Mouse (Mus musculus): ENCODE data around the gene Rsph1. TPM values are rescaled to one million over a fixed set of nuclear protein-coding genes. Genes with fewer than 3 reads are reported as not detected.

Gene Rsph1
- polyA plus RNA-seq, 1 experiment from 2014 or later = 1.7 TPM

DNA sequence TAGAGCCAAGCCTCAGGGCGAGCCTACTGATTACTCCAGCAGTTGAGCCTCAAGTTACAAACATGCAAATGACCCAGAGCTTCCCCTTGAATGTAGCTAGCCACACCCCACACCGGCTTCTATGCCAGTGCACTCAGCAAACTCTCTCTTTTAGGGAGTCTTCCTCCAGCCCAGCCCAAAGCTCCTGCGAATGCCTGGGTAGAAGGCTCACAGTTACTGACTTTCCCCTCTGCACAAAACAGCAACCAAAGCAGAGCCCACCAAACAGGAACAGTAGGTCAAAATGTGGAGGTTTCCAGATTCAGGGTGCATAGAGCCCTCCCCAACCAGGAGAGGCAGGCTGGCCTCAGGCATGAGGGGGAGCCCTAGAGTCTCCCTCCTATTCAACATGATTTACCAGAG lies 12.0 kb downstream of the Rsph1 start:
- Histone ChIP-seq H3K9me3 (ENCODE audit: control insufficient read depth, low read length) (no peaks in the 10 kb centered on the region), H3K27ac (ENCODE audit: low read depth, low read length) (no peak overlapping the region), H3K4me1 (ENCODE audit: control insufficient read depth, insufficient read depth, low read length) (no peaks in the 10 kb centered on the region), H3K9ac (ENCODE audit: low read length) (no peak overlapping the region), H3K27me3 (ENCODE audit: control insufficient read depth, insufficient read depth, low read length) (no peaks in the 10 kb centered on the region), H3K36me3 (ENCODE audit: control insufficient read depth, insufficient read depth, low read length) (no peaks in the 10 kb centered on the region), H3K4me3 (ENCODE audit: low read depth, low read length) (no peak overlapping the region), H3K4me2 (no peak overlapping the region)
- 16% methylated on average over 3 of the region's 3 CpGs for WGBS
- DNase-seq (ENCODE audit: low spot score, missing footprints) (no peak), ATAC-seq (ENCODE audit: low FRiP score) (no peak)

DNA sequence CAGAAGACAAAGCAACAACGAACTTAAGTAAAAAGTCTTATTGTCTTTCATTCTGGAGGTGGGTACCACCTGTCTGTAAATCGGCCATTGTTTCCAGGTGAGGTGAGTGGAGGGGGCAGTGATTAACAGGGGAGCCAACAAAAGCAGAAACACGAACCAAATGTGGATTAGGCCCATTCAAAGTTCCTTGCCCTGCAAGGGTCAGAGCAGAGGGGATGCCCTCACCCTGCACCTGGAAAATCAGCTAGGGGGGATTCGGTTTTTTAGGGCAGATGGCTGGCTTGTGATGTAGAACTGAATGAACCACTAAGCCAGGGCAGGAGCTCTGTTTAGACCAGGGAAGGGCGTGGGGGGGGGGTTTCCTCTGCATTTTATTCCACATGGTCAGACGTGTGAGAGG lies 12.8 kb downstream of the Rsph1 start:
- 52% methylated on average over 6 of the region's 6 CpGs for WGBS
- Histone ChIP-seq H3K27me3 (ENCODE audit: control insufficient read depth, insufficient read depth, low read length) (no peaks in the 10 kb centered on the region), H3K9me3 (ENCODE audit: control insufficient read depth, low read length) (no peaks in the 10 kb centered on the region), H3K4me2 (no peak overlapping the region), H3K27ac (ENCODE audit: low read depth, low read length) (no peak overlapping the region), H3K36me3 (ENCODE audit: control insufficient read depth, insufficient read depth, low read length) (no peaks in the 10 kb centered on the region), H3K9ac (ENCODE audit: low read length) (no peak overlapping the region), H3K4me3 (ENCODE audit: low read depth, low read length) (no peak overlapping the region), H3K4me1 (ENCODE audit: control insufficient read depth, insufficient read depth, low read length) (no peaks in the 10 kb centered on the region)
- DNase-seq (ENCODE audit: low spot score, missing footprints) (no peak), ATAC-seq (ENCODE audit: low FRiP score) (no peak)

DNA sequence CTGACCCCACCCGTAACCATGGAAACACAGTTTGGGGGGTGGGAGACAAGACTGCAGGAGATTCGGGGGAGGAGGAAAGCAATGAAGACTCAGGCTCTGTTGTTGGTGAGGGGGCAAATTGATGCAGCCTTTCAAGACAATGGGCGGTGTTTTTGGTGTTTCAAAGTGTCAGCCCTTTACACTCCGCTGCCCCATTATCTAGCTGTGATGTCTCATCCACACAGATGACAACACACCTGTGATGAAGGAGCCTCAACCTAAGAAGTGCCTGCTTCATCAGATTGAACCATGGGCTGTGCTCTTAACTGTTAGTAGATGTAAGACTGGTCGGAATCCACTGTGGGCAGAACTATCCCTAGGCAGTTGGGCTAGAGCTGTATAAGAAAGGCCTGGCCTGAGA lies 13.4 kb downstream of the Rsph1 start:
- 88% methylated on average over 5 of the region's 5 CpGs for WGBS
- Histone ChIP-seq H3K4me3 (ENCODE audit: low read depth, low read length) (no peak overlapping the region), H3K4me2 (no peak overlapping the region), H3K27ac (ENCODE audit: low read depth, low read length) (no peak overlapping the region), H3K9ac (ENCODE audit: low read length) (no peak overlapping the region), H3K36me3 (ENCODE audit: control insufficient read depth, insufficient read depth, low read length) (no peaks in the 10 kb centered on the region), H3K9me3 (ENCODE audit: control insufficient read depth, low read length) (no peaks in the 10 kb centered on the region), H3K4me1 (ENCODE audit: control insufficient read depth, insufficient read depth, low read length) (no peaks in the 10 kb centered on the region), H3K27me3 (ENCODE audit: control insufficient read depth, insufficient read depth, low read length) (no peaks in the 10 kb centered on the region)
- ATAC-seq (ENCODE audit: low FRiP score) = no peak
- no peak for DNase-seq (ENCODE audit: low spot score, missing footprints)

DNA sequence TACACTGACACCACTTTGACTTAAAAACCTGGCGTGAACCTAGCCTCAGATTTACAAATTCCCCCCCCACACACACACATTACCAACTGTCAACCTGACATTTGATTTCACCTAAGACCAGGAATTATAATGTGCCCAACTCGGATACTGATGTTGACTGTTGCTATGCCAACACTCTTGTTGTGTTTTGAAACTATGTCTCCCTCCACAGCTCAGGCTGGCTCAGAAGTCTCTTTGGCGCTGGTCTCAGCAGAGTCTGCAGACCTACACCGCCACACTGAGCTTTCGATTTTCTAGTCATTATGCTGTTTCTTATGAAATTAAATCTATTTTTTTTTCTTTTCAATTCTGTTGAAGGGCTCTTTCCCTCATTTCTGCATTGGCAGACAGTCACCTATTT lies 14.5 kb downstream of the Rsph1 start:
- ATAC-seq (ENCODE audit: low FRiP score) (no peak), DNase-seq (ENCODE audit: low spot score, missing footprints) (no peak)
- WGBS = 77% methylated on average over 5 of the region's 5 CpGs

DNA sequence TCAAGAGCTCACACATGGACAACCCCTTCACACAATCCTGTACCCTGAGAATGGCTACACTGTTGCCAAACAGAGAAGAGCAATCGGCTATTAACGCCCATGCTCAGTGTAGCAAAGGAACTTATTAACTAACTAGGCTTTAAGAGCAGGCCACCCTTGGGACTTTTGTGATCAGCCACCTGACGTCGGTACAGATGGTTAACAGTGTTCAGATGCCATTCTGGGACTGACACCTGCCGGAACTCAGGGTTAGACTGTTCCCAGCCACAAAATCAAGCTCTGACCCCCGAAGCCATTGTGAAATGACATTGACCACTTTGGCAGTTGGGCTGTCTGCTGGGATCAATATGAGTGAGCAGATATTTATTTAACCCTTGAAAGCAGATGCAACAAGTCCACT lies 15.8 kb downstream of the Rsph1 start:
- 91% methylated on average over 6 of the region's 6 CpGs for WGBS
- no peaks in the 10 kb centered on the region for H3K36me3 ChIP-seq (ENCODE audit: control insufficient read depth, insufficient read depth, low read length)
- DNase-seq (ENCODE audit: low spot score, missing footprints) (no peak), ATAC-seq (ENCODE audit: low FRiP score) (no peak)
- no peak overlapping the region for H3K4me2 ChIP-seq
- no peaks in the 10 kb centered on the region for H3K4me1 ChIP-seq (ENCODE audit: control insufficient read depth, insufficient read depth, low read length)
- no peak overlapping the region for H3K27ac ChIP-seq (ENCODE audit: low read depth, low read length)
- H3K4me3 ChIP-seq (ENCODE audit: low read depth, low read length) = no peak overlapping the region
- H3K9me3 ChIP-seq (ENCODE audit: control insufficient read depth, low read length) = no peaks in the 10 kb centered on the region
- no peaks in the 10 kb centered on the region for H3K27me3 ChIP-seq (ENCODE audit: control insufficient read depth, insufficient read depth, low read length)
- no peak overlapping the region for H3K9ac ChIP-seq (ENCODE audit: low read length)

More for the DNA sequence above, 14.5 kb downstream of the Rsph1 start:
- no peaks in the 10 kb centered on the region for H3K4me1 ChIP-seq (ENCODE audit: control insufficient read depth, insufficient read depth, low read length)
- H3K9ac ChIP-seq (ENCODE audit: low read length) = no peak overlapping the region
- no peak overlapping the region for H3K4me2 ChIP-seq
- H3K27me3 ChIP-seq (ENCODE audit: control insufficient read depth, insufficient read depth, low read length) = no peaks in the 10 kb centered on the region
- no peaks in the 10 kb centered on the region for H3K9me3 ChIP-seq (ENCODE audit: control insufficient read depth, low read length)
- no peak overlapping the region for H3K4me3 ChIP-seq (ENCODE audit: low read depth, low read length)
- no peaks in the 10 kb centered on the region for H3K36me3 ChIP-seq (ENCODE audit: control insufficient read depth, insufficient read depth, low read length)
- no peak overlapping the region for H3K27ac ChIP-seq (ENCODE audit: low read depth, low read length)

DNA sequence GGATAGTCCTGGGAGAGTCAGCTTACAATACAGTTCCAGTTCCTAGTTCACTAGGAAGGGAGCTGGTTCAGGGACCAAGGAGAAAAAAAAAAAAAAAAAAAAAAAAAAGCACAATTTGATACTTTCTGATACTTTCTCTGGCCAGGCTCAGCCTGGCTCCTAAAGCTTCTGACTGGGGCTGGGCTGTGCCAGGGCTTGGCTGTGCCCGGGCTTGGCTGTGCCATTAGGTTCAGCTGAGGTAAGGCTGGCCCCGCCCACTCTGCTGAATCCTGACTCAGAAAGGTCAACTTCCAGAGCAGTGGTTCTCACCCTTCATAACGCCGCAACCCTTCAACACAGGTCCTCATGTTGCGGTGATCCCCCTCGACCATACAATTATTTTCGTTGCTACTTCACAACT lies 16.8 kb downstream of the Rsph1 start:
- no peaks in the 10 kb centered on the region for H3K36me3 ChIP-seq (ENCODE audit: control insufficient read depth, insufficient read depth, low read length)
- DNase-seq (ENCODE audit: low spot score, missing footprints) (no peak), ATAC-seq (ENCODE audit: low FRiP score) (no peak)
- no peak overlapping the region for H3K4me2 ChIP-seq
- no peaks in the 10 kb centered on the region for H3K27me3 ChIP-seq (ENCODE audit: control insufficient read depth, insufficient read depth, low read length)
- no peak overlapping the region for H3K9ac ChIP-seq (ENCODE audit: low read length)
- no peak overlapping the region for H3K27ac ChIP-seq (ENCODE audit: low read depth, low read length)
- H3K9me3 ChIP-seq (ENCODE audit: control insufficient read depth, low read length) = no peaks in the 10 kb centered on the region
- 89% methylated on average over 7 of the region's 7 CpGs for WGBS
- H3K4me3 ChIP-seq (ENCODE audit: low read depth, low read length) = no peak overlapping the region
- no peaks in the 10 kb centered on the region for H3K4me1 ChIP-seq (ENCODE audit: control insufficient read depth, insufficient read depth, low read length)

DNA sequence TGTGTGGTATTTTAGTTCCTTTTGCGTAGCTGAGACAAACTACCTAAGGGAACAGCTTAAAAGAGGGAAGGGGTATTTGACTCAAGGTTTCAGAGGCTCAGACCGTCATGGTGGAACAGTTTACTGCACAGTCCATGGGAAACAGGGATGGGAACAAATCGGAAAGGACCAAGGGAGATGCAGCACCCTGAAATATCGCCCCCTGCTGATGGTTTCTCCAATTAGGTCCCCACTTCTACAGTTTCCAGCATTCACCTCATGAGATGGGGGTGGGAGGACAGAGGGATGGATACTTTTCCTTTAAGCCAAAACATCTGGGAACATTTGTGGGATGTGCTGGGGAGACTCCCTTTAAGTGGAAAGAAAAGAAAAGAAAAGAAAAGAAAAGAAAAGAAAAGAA lies 17.4 kb downstream of the Rsph1 start:
- WGBS = 72% methylated on average over 4 of the region's 4 CpGs
- no peak overlapping the region for H3K4me2 ChIP-seq
- no peak overlapping the region for H3K27ac ChIP-seq (ENCODE audit: low read depth, low read length)
- H3K4me3 ChIP-seq (ENCODE audit: low read depth, low read length) = no peak overlapping the region
- no peaks in the 10 kb centered on the region for H3K27me3 ChIP-seq (ENCODE audit: control insufficient read depth, insufficient read depth, low read length)
- no peaks in the 10 kb centered on the region for H3K36me3 ChIP-seq (ENCODE audit: control insufficient read depth, insufficient read depth, low read length)
- no peak for DNase-seq (ENCODE audit: low spot score, missing footprints)
- H3K9me3 ChIP-seq (ENCODE audit: control insufficient read depth, low read length) = no peaks in the 10 kb centered on the region
- H3K9ac ChIP-seq (ENCODE audit: low read length) = no peak overlapping the region
- no peak for ATAC-seq (ENCODE audit: low FRiP score)
- no peaks in the 10 kb centered on the region for H3K4me1 ChIP-seq (ENCODE audit: control insufficient read depth, insufficient read depth, low read length)

DNA sequence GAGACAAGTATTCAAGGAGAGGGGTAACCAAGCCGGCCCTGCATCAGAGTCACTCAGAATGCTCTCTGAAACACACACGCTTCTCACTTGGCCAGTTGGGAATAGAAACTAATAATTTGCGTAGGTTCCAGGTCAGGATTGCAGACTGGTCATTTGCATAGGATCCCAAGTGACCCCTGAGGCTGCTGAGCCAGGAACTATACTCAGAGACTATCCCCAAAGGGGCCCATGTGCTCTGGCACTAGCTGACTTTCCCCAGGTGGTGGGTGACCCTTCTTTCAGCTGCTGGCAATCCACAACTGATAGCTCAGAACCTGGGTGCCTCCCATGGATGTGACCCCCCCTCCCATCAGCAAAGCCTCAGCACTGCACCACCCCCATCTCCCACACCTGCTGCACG lies 18.0 kb downstream of the Rsph1 start:
- Histone ChIP-seq H3K36me3 (ENCODE audit: control insufficient read depth, insufficient read depth, low read length) (no peaks in the 10 kb centered on the region), H3K4me1 (ENCODE audit: control insufficient read depth, insufficient read depth, low read length) (no peaks in the 10 kb centered on the region), H3K9me3 (ENCODE audit: control insufficient read depth, low read length) (no peaks in the 10 kb centered on the region), H3K9ac (ENCODE audit: low read length) (no peak overlapping the region), H3K4me3 (ENCODE audit: low read depth, low read length) (no peak overlapping the region), H3K27me3 (ENCODE audit: control insufficient read depth, insufficient read depth, low read length) (no peaks in the 10 kb centered on the region), H3K27ac (ENCODE audit: low read depth, low read length) (no peak overlapping the region), H3K4me2 (no peak overlapping the region)
- no peak for ATAC-seq (ENCODE audit: low FRiP score)
- 80% methylated on average over 4 of the region's 4 CpGs for WGBS
- DNase-seq (ENCODE audit: low spot score, missing footprints) = no peak

DNA sequence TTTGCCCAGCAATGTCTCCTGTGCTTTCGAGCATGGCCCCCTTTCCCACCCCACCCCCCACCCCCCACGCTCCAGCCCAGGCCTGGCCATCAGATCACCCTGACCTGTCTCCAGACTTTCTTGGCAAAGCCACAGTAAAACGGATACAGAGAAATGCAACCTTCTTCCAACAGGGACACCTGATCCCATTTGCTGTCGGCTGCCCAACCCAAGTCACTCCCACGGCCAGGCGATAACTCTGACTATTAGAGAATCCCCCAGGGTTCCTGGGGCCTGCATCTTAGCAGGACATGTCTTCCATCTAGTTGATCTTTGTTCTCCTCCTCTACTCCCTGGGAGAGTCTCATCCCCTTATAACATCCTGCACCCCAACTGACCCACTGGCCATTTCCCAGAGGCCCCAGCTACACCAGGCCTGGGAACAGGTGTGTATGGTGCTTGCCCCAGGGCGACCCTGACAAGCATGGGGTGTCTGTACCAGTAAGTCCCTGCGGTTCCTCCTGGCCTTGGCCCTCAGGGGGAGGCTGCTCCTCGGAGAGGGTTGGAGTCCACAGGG lies 18.8 kb downstream of the Rsph1 start:
- Histone ChIP-seq H3K27me3 (ENCODE audit: control insufficient read depth, insufficient read depth, low read length) (no peaks in the 10 kb centered on the region), H3K27ac (ENCODE audit: low read depth, low read length) (no peak overlapping the region), H3K4me3 (ENCODE audit: low read depth, low read length) (no peak overlapping the region), H3K9ac (ENCODE audit: low read length) (no peak overlapping the region), H3K9me3 (ENCODE audit: control insufficient read depth, low read length) (no peaks in the 10 kb centered on the region), H3K4me1 (ENCODE audit: control insufficient read depth, insufficient read depth, low read length) (no peaks in the 10 kb centered on the region), H3K4me2 (no peak overlapping the region), H3K36me3 (ENCODE audit: control insufficient read depth, insufficient read depth, low read length) (no peaks in the 10 kb centered on the region)
- no peak for DNase-seq (ENCODE audit: low spot score, missing footprints)
- 90% methylated on average over 9 of the region's 9 CpGs for WGBS
- no peak for ATAC-seq (ENCODE audit: low FRiP score)

DNA sequence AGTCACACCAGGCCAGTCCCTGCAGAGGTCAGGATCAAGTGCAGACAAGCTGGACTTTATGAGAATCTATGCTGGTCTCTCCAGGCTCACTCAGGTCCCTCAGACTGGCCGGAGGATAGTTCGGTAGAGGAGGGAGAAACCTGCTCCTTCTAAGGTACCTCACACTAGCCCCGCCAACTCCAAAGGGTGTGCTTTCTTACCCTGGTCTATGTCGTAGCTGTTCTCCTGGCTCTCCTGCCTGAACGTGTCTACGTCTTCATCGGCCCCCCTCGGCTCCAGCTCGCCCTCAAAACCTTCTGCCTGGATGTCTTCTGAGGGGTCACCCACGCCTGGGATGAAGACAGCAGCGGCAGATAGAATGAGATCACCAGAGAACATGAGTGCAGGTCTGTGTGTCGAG lies 19.3 kb downstream of the Rsph1 start:
- no peaks in the 10 kb centered on the region for H3K4me1 ChIP-seq (ENCODE audit: control insufficient read depth, insufficient read depth, low read length)
- H3K36me3 ChIP-seq (ENCODE audit: control insufficient read depth, insufficient read depth, low read length) = no peaks in the 10 kb centered on the region
- no peak for ATAC-seq (ENCODE audit: low FRiP score)
- no peaks in the 10 kb centered on the region for H3K27me3 ChIP-seq (ENCODE audit: control insufficient read depth, insufficient read depth, low read length)
- no peaks in the 10 kb centered on the region for H3K9me3 ChIP-seq (ENCODE audit: control insufficient read depth, low read length)
- no peak overlapping the region for H3K27ac ChIP-seq (ENCODE audit: low read depth, low read length)
- no peak overlapping the region for H3K9ac ChIP-seq (ENCODE audit: low read length)
- H3K4me3 ChIP-seq (ENCODE audit: low read depth, low read length) = no peak overlapping the region
- 93% methylated on average over 12 of the region's 12 CpGs for WGBS
- DNase-seq (ENCODE audit: low spot score, missing footprints) = no peak
- H3K4me2 ChIP-seq = no peak overlapping the region
